Mouse (Mus musculus) cerebellum, adult 2 months (tissue): Measurements from ENCODE around the gene Pdhb.

Experiments used
- CTCF ChIP-seq: fragments of 200-500 bp; IDR thresholded peaks from 2 replicates; pipeline ENCODE4 v1.5.1; 2011; ENCODE audit warnings: low read depth, mild to moderate bottlenecking, control low read depth, low read length, moderate library complexity, borderline replicate concordance; ENCODE audit not compliant: insufficient read depth
- POLR2A ChIP-seq: fragments of 200-500 bp; IDR thresholded peaks from 2 replicates; pipeline ENCODE4 v1.6.1; 2011; ENCODE audit warnings: low read length, control low read depth, borderline replicate concordance; ENCODE audit not compliant: insufficient read depth

- TF ChIP-seq POLR2A (no peak), CTCF (no peak)
These were observed 49.7 kb downstream of the Pdhb start for GRCm38 (mm10) chr14:8123141-8123540.
